Mouse (Mus musculus) kidney, embryonic 14.5 days (tissue): Measurements from ENCODE around the gene Oaz3. TPM values are rescaled to one million over a fixed set of nuclear protein-coding genes. Genes with fewer than 3 reads are reported as not detected.

Experiments
- ATAC-seq: fragments of 200-750 bp; cut with Nextera tagmentation; 2 replicates; pipeline ENCODE4 v1.8.0; 2017; ENCODE audit warnings: moderate number of reproducible peaks, mild to moderate bottlenecking, moderate TSS enrichment, moderate library complexity; ENCODE audit not compliant: low FRiP score, low TSS enrichment
- H3K27ac ChIP-seq: fragments of 300-500 bp; sonication (generic); 2 replicates; pipeline ENCODE4 v1.5.1; 2014; ENCODE audit warnings: low read depth, mild to moderate bottlenecking, low read length, moderate library complexity, mixed read lengths
- H3K27me3 ChIP-seq: fragments of 300-500 bp; sonication (generic); 2 replicates; pipeline ENCODE4 v1.6.1; 2014; ENCODE audit warnings: mild to moderate bottlenecking, low read length; ENCODE audit not compliant: control insufficient read depth, insufficient read depth
- H3K36me3 ChIP-seq: fragments of 300-500 bp; sonication (generic); 2 replicates; pipeline ENCODE4 v1.6.1; 2014; ENCODE audit warnings: low read length, mixed read lengths; ENCODE audit not compliant: control insufficient read depth, insufficient read depth
- H3K4me1 ChIP-seq: fragments of 300-500 bp; sonication (generic); 2 replicates; pipeline ENCODE4 v1.6.1; 2014; ENCODE audit warnings: low read length, mixed read lengths; ENCODE audit not compliant: control insufficient read depth, insufficient read depth
- H3K4me2 ChIP-seq: fragments of 300-500 bp; sonication (generic); replicated peaks from 2 replicates; pipeline ENCODE4 v1.6.1; 2014; ENCODE audit warnings: low read depth, mild to moderate bottlenecking, low read length
- H3K4me3 ChIP-seq: fragments of 300-500 bp; sonication (generic); 2 replicates; pipeline ENCODE4 v1.5.1; 2014; ENCODE audit warnings: mild to moderate bottlenecking, low read length
- H3K9ac ChIP-seq: fragments of 300-500 bp; sonication (generic); 2 replicates; pipeline ENCODE4 v1.6.1; 2014; ENCODE audit warnings: low read depth, mild to moderate bottlenecking, low read length, moderate library complexity
- H3K9me3 ChIP-seq: fragments of 300-500 bp; sonication (generic); 2 replicates; pipeline ENCODE4 v1.6.1; 2016; ENCODE audit warnings: low read length; ENCODE audit not compliant: control insufficient read depth
- WGBS: fragments of 180-500 bp; shearing (Covaris S2); extraction: QIAGEN DNeasy Blood & Tissue Kit; methylation state at CpG from one replicate; pipeline ENCODE4 v1.1.7; 2014; 5-methylcytosine and 5-hydroxymethylcytosine counted together
- polyA plus RNA-seq: library from polyadenylated mRNA; unstranded; fragments of >200 nt; fragmentation: Nextera tagmentation; extraction: Ambion mirVana; gene quantifications from 2 replicates; pipeline ENCODE4 v1.2.1, GENCODE M21; 2014

Gene Oaz3
- polyA plus RNA-seq, 1 experiment from 2014 or later: 0.28 TPM

DNA sequence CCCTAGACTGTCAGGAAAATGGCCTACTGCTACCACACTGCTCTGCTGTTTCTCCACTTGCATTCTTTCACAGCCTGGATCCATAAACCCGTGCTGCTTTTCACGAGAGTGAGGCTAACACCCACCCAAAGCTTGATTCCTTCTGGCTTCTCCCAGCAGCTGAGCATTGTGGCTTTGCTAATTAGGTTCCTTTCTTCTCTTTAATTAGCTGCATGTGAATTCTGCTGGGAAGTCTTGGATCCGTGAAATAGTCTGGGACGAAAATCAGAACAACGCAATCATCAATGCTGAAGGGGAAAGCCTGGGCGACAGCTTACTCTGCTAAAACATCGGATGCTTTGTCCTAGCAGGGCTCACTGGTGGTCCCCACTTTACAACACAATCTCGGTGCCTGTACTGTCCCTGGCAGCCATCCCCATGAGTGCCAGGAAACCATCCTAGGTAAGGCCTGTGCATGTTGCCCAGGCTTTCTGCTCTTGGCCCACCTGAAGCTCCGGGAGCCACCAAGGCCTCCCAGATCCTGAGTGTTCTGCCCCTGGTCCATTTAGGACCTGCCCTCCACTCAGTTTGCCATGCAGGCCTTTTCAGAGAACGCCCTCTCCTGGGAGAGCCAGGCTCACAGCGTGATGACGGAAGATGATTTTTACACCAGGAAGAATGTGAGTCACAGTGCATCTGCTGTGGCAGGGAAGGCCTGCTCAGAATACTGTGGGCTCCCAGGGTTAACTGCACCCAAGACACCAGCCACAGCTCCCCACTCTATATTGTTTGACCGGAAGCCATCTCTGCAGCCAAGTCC, 22.1 kb upstream of the Oaz3 start:
- Histone ChIP-seq H3K9ac (no peak overlapping the region), H3K4me1 (no peaks in the 10 kb centered on the region), H3K36me3 (no peaks in the 10 kb centered on the region), H3K4me3 (no peak overlapping the region), H3K4me2 (no peak overlapping the region), H3K9me3 (no peaks in the 10 kb centered on the region), H3K27me3 (no peaks in the 10 kb centered on the region), H3K27ac (no peak overlapping the region)
- no peak for ATAC-seq
- WGBS: 63% methylated on average over 13 of the region's 13 CpGs

DNA sequence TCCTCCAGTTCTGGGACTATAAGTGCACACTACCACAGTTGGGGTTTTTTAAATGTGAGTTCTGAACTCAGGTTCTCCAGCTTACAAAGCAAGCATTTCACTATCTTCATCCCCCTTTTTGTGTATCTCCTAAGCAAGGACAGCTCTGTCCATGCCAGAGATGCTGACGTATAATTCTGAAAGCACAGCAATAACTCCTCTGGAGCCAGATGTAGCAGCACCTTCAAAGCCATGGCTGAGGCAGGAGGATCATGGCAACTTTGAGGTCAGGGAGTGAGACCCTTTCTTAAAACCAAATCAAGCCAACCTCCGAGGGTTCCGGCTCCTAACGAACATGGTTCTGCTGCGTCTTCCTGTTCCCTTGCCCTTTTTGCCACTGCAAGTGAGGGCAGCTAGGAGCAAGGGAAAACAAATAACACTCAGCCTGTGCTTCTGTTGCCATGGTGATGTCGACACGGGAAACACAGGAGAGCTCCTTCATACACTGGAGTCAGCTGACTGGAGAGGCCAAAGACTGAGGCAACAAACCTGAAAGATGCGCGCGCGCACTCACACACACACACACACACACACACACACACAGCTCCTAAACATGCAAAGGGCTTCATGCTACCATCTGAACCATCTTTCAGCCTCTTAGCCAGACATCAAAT, 20.3 kb upstream of the Oaz3 start:
- H3K4me3 ChIP-seq: no peak overlapping the region
- WGBS: 50% methylated on average over 11 of the region's 11 CpGs
- no peak overlapping the region for H3K4me2 ChIP-seq
- no peak for ATAC-seq
- H3K4me1 ChIP-seq: no peaks in the 10 kb centered on the region
- no peak overlapping the region for H3K27ac ChIP-seq
- no peaks in the 10 kb centered on the region for H3K27me3 ChIP-seq
- H3K9ac ChIP-seq: no peak overlapping the region
- no peaks in the 10 kb centered on the region for H3K9me3 ChIP-seq
- no peaks in the 10 kb centered on the region for H3K36me3 ChIP-seq

DNA sequence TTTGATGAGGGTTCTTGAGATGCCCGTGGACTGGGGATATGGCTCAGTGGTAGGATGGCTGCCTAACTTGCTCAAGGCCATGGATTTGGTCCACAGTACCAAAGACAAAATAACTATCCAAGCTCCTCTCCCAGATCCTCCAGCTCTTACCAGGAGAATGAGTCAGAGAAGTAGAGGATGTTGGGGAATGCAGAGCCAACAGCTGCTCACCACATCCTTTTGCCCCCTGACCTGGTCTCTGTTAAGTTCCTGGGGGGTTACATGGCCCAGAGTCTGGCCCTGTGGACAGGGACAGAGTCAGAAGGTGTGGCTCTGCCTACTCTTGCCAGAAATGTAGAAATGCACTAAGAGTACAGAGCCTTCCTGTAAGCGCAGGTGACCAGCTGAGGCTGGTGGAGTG, 16.1 kb upstream of the Oaz3 start:
- H3K4me3 ChIP-seq: no peak overlapping the region
- no peaks in the 10 kb centered on the region for H3K27me3 ChIP-seq
- ATAC-seq: no peak
- H3K36me3 ChIP-seq: no peaks in the 10 kb centered on the region
- H3K4me1 ChIP-seq: no peaks in the 10 kb centered on the region
- no peaks in the 10 kb centered on the region for H3K9me3 ChIP-seq
- H3K4me2 ChIP-seq: no peak overlapping the region
- WGBS: 91% methylated on average over 2 of the region's 2 CpGs
- H3K9ac ChIP-seq: no peak overlapping the region
- H3K27ac ChIP-seq: no peak overlapping the region

DNA sequence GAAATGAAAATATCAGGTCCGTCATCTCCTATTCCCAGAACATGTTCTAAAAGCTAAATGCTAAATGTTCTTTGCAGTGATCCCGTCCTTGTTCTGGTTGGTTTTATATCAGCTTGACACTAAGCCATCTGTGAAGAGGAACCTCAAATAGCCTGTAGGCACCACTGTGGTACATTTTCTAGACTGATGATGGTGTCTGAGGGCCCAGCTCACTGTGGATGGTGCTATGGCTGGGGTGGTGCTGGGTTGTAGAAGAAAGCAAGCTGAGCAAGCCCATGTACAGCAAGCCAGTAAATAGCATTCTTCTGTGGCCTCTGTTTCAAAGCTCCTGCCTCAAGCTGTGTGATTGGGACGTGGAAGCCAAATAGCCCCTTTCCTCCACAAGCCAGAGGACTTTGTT, 13.3 kb upstream of the Oaz3 start:
- ATAC-seq: no peak
- Histone ChIP-seq H3K4me2 (peak overlapping the region; percentile 44), H3K27ac (no peak overlapping the region), H3K27me3 (no peaks in the 10 kb centered on the region), H3K36me3 (no peaks in the 10 kb centered on the region), H3K4me1 (no peaks in the 10 kb centered on the region), H3K4me3 (no peak overlapping the region; the same call in 1 of the 2 replicates), H3K9me3 (no peaks in the 10 kb centered on the region), H3K9ac (no peak overlapping the region)
- 77% methylated on average over 3 of the region's 3 CpGs for WGBS

DNA sequence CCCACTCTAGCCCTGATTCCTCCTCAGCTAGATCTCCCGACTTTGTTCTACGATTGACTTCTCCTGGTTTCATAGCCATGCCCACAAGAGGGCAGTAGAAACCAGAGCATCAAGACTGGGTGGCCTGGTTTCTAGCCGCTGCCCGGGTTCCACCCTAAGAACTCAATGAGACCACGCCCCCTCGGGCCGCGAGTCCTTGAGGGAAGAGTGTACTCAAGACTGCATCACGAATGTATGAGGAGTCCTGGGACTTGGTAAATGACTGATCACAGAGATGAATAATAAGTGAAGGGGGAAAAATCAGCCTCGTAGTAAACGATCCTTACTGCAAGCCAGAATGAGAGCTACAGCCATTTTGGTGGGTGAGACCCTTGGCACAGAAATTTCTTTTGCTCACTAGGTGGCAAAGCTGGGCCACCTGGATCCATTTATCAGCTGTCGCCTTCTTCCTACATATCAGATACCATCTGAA, 12.8 kb upstream of the Oaz3 start:
- H3K9ac ChIP-seq: no peak overlapping the region
- no peak overlapping the region for H3K27ac ChIP-seq
- 1% methylated on average over 12 of the region's 12 CpGs for WGBS
- H3K4me1 ChIP-seq: no peaks in the 10 kb centered on the region
- ATAC-seq: peak; percentile 91
- H3K36me3 ChIP-seq: no peaks in the 10 kb centered on the region
- H3K4me3 ChIP-seq: peak overlapping the region; percentile 34; the same call in 1 of the 2 replicates
- peak overlapping the region; percentile 44 for H3K4me2 ChIP-seq
- no peaks in the 10 kb centered on the region for H3K9me3 ChIP-seq
- no peaks in the 10 kb centered on the region for H3K27me3 ChIP-seq

DNA sequence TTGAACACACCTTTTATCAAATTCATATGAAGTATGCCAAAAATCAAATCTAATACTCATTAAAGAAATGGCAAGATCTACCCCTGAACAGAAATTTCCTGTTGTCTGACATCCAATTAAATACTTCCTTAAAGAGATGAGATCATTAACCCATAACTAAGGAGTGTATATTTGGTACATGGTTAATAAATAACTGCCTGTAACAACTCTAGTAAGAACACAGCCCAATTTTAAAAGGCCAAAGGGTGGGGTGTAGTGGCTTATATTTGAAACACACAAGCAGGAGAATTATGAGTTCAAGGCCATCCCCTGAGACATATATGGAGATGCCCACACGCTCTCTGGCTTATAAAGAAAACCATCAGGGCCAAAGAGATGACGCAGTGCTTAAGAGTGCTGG, 5.7 kb upstream of the Oaz3 start:
- no peak for ATAC-seq
- Histone ChIP-seq H3K4me3 (no peak overlapping the region), H3K9ac (no peak overlapping the region), H3K36me3 (peaks cover 42% of the 10 kb centered on the region), H3K4me1 (0 out of 2 replicates have a peak, but pooled peaks cover under 1% of the 10 kb centered on the region), H3K9me3 (no peaks in the 10 kb centered on the region), H3K27ac (no peak overlapping the region), H3K4me2 (no peak overlapping the region), H3K27me3 (no peaks in the 10 kb centered on the region)
- WGBS: 94% methylated on average over 2 of the region's 2 CpGs

DNA sequence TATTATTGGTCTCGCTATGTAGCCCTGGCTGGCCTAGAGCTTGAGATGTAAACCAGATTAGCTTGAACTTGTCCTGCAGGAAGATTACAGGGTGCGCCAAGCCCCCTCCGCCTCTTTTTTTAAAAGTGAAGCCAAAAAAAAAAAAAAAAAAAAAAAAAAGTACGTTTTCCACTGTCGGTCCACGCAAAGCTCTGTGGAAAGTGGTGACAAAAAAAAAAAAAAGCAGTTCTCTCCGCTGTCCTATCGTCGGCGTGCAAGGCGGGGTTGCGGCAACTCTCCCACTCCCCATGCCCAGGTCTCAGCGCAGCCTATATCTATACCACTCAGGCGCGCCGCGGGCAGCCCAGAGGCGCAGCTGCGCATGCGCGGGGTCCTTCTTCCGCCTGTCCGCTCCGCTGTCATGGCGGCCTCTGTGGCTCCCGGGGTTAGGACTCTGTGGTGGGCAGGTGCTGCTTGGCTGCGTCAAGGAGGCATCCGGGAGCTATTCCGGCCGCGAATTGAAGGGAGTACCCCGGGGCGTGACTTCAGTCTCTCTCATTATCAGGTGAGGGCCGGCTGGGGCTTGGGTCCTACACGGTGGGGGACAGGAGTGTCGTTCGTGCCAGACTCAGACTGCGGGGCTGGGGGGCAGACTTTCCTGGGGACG, 641 bp downstream of the Oaz3 start, which contains the start of gene Mrpl9:
Gene Mrpl9, plus strand, starts transcription at position 368 of the 646 bp plus-strand sequence.
- peak; percentile 99 for ATAC-seq
- peaks cover 5% of the 10 kb centered on the region; the same call in 1 of the 2 replicates for H3K4me1 ChIP-seq
- WGBS: under 1% methylated on average over 38 of the region's 39 CpGs
- peak within 1 kb of the TSS; percentile 89 for H3K4me3 ChIP-seq
- H3K36me3 ChIP-seq: peaks cover 26% of the 10 kb centered on the region
- peak within 1 kb of the TSS; percentile 91 for H3K9ac ChIP-seq
- no peaks in the 10 kb centered on the region for H3K9me3 ChIP-seq
- 0 out of 2 replicates have a peak, but pooled peaks cover 2% of the 10 kb centered on the region for H3K27me3 ChIP-seq
- no peak within 1 kb of the TSS for H3K27ac ChIP-seq
- H3K4me2 ChIP-seq: peak within 1 kb of the TSS; percentile 80

DNA sequence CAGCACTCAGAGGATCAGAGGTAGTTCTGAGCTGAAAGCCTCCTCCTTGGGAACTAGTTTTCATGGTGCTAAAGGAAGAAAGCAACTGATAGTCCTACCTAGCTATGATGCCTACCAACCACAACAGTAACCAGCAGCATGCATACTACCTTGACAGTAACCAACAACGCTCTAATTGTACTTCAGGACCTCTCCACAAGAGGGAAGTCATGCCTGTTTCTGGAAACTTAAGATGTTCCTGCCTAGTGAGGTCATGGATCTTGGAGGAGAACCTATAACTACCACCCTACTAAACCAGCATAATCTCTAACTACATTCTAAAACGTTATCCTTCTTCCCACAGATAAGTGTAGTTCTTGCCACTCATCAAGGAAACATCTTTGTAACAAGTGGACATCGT, 2.5 kb downstream of the Oaz3 start:
- no peak overlapping the region for H3K27ac ChIP-seq
- H3K9me3 ChIP-seq: no peaks in the 10 kb centered on the region
- 45% methylated on average over 3 of the region's 3 CpGs for WGBS
- H3K4me3 ChIP-seq: no peak overlapping the region
- ATAC-seq: no peak
- H3K36me3 ChIP-seq: peaks cover 7% of the 10 kb centered on the region; the same call in 1 of the 2 replicates
- H3K27me3 ChIP-seq: 0 out of 2 replicates have a peak, but pooled peaks cover 2% of the 10 kb centered on the region
- peaks cover 5% of the 10 kb centered on the region; the same call in 1 of the 2 replicates for H3K4me1 ChIP-seq
- H3K4me2 ChIP-seq: no peak overlapping the region
- no peak overlapping the region for H3K9ac ChIP-seq
